Mouse (Mus musculus): ENCODE data around the gene Traip. TPM values are rescaled to one million over a fixed set of nuclear protein-coding genes. Genes with fewer than 3 reads are reported as not detected.

The Traip gene
- polyA plus RNA-seq, 2 experiments: 7.4 to 18.1 TPM

- ATAC-seq (ENCODE audit: insufficient read depth): no peak
- 57% methylated on average over 31 of the region's 31 CpGs for WGBS (ENCODE audit: insufficient replicate concordance)
- no peak for TF ChIP-seq EP300 (IDR thresholded peaks at IDR 0.05; ENCODE audit: low read depth)
- no peak for TF ChIP-seq CTCF (IDR thresholded peaks at IDR 0.05; ENCODE audit: low read depth)
- H3K4me2 ChIP-seq (ENCODE audit: low read depth): peak overlapping the region; percentile 58
- DNase-seq (ENCODE audit: low read depth in 3 of 3, low spot score in 3 of 3): no peak
- peaks cover 7 to 12% of the 10 kb centered on the region in 2 experiments for H3K4me1 ChIP-seq (replicated peaks; ENCODE audit: control insufficient read depth in 2 of 2, insufficient read depth in 2 of 2, low read length in 1 of 2)
- no peaks in the 10 kb centered on the region for H3K36me3 ChIP-seq (replicated peaks; ENCODE audit: control insufficient read depth, insufficient read depth, low read depth)
- H3K27ac ChIP-seq: no peak overlapping the region
- H3K4me3 ChIP-seq (ENCODE audit: insufficient read depth in 1 of 2, low read depth in 2 of 2, low read length in 2 of 2): peak overlapping the region; percentile 30 to 35
- no peaks in the 10 kb centered on the region for H3K27me3 ChIP-seq (ENCODE audit: control insufficient read depth, insufficient read depth, low read length)
- no peaks in the 10 kb centered on the region for H3K9me3 ChIP-seq (ENCODE audit: control insufficient read depth, low read length)
- no peak overlapping the region for H3K9ac ChIP-seq (replicated peaks)
Measured at GRCm38 (mm10) chr9:107906967-107907800, 42.8 kb upstream of the Traip start.

- Histone ChIP-seq H3K9me3 (ENCODE audit: control insufficient read depth, low read length) (no peaks in the 10 kb centered on the region), H3K27ac (no peak overlapping the region), H3K27me3 (ENCODE audit: control insufficient read depth, insufficient read depth, low read length) (no peaks in the 10 kb centered on the region), H3K4me2 (ENCODE audit: low read depth) (no peak overlapping the region), H3K36me3 (replicated peaks; ENCODE audit: control insufficient read depth, insufficient read depth, low read depth) (no peaks in the 10 kb centered on the region), H3K4me3 (ENCODE audit: insufficient read depth in 1 of 2, low read depth in 2 of 2, low read length in 2 of 2) (no peak overlapping the region), H3K9ac (replicated peaks) (no peak overlapping the region), H3K4me1 (replicated peaks; ENCODE audit: control insufficient read depth in 2 of 2, insufficient read depth in 2 of 2, low read length in 1 of 2) (peaks cover 7 to 12% of the 10 kb centered on the region in 2 experiments)
- TF ChIP-seq CTCF (IDR thresholded peaks at IDR 0.05; ENCODE audit: low read depth) (no peak), EP300 (IDR thresholded peaks at IDR 0.05; ENCODE audit: low read depth) (no peak)
- ATAC-seq (ENCODE audit: insufficient read depth): no peak
- DNase-seq (ENCODE audit: low read depth in 3 of 3, low spot score in 3 of 3): no peak
- 72% methylated on average over 14 of the region's 14 CpGs for WGBS (ENCODE audit: insufficient replicate concordance)
Measured at GRCm38 (mm10) chr9:107907801-107908120, 42.2 kb upstream of the Traip start.

- WGBS (ENCODE audit: insufficient replicate concordance): 35% methylated on average over 18 of the region's 18 CpGs
- H3K9ac ChIP-seq (replicated peaks): no peak overlapping the region
- peaks cover 7 to 12% of the 10 kb centered on the region in 2 experiments for H3K4me1 ChIP-seq (replicated peaks; ENCODE audit: control insufficient read depth in 2 of 2, insufficient read depth in 2 of 2, low read length in 1 of 2)
- DNase-seq (ENCODE audit: low read depth in 3 of 3, low spot score in 3 of 3) (no peak), ATAC-seq (ENCODE audit: insufficient read depth) (no peak)
- TF ChIP-seq EP300 (IDR thresholded peaks at IDR 0.05; ENCODE audit: low read depth): no peak
- TF ChIP-seq CTCF (IDR thresholded peaks at IDR 0.05; ENCODE audit: low read depth): no peak
- no peak overlapping the region for H3K4me3 ChIP-seq (ENCODE audit: insufficient read depth in 1 of 2, low read depth in 2 of 2, low read length in 2 of 2)
- H3K27me3 ChIP-seq (ENCODE audit: control insufficient read depth, insufficient read depth, low read length): no peaks in the 10 kb centered on the region
- H3K9me3 ChIP-seq (ENCODE audit: control insufficient read depth, low read length): no peaks in the 10 kb centered on the region
- H3K36me3 ChIP-seq (replicated peaks; ENCODE audit: control insufficient read depth, insufficient read depth, low read depth): no peaks in the 10 kb centered on the region
- H3K27ac ChIP-seq: no peak overlapping the region
- peak overlapping the region; percentile 8 for H3K4me2 ChIP-seq (ENCODE audit: low read depth)
Measured at GRCm38 (mm10) chr9:107908410-107909158, 41.4 kb upstream of the Traip start.

- DNase-seq (ENCODE audit: low read depth in 3 of 3, low spot score in 3 of 3) (no peak), ATAC-seq (ENCODE audit: insufficient read depth) (no peak)
- no peaks in the 10 kb centered on the region for H3K36me3 ChIP-seq (replicated peaks; ENCODE audit: control insufficient read depth, insufficient read depth, low read depth)
- no peak overlapping the region for H3K9ac ChIP-seq (replicated peaks)
- H3K4me2 ChIP-seq (ENCODE audit: low read depth): no peak overlapping the region
- no peaks in the 10 kb centered on the region for H3K27me3 ChIP-seq (ENCODE audit: control insufficient read depth, insufficient read depth, low read length)
- peaks cover 7 to 12% of the 10 kb centered on the region in 2 experiments for H3K4me1 ChIP-seq (replicated peaks; ENCODE audit: control insufficient read depth in 2 of 2, insufficient read depth in 2 of 2, low read length in 1 of 2)
- no peaks in the 10 kb centered on the region for H3K9me3 ChIP-seq (ENCODE audit: control insufficient read depth, low read length)
- 68% methylated on average over 15 of the region's 15 CpGs for whole genome bisulfite sequencing (ENCODE audit: insufficient replicate concordance)
- TF ChIP-seq CTCF (IDR thresholded peaks at IDR 0.05; ENCODE audit: low read depth) (no peak), EP300 (IDR thresholded peaks at IDR 0.05; ENCODE audit: low read depth) (no peak)
- no peak overlapping the region for H3K27ac ChIP-seq
- H3K4me3 ChIP-seq (ENCODE audit: insufficient read depth in 1 of 2, low read depth in 2 of 2, low read length in 2 of 2): no peak overlapping the region
Measured at GRCm38 (mm10) chr9:107910025-107910769, 39.7 kb upstream of the Traip start.
